Mouse (Mus musculus): ENCODE data around the gene Auts2. TPM values are rescaled to one million over a fixed set of nuclear protein-coding genes. Genes with fewer than 3 reads are reported as not detected.

Gene Auts2
- total and polyA plus RNA-seq, 3 experiments: not detected

- in situ Hi-C loops (cut with MboI; ENCODE audit: low pct_ligation_motif_present, low pct_unique_long_range_greater_than_20kb, low sequenced_read_pairs) (no loop called here), dilution Hi-C loops (cut with MboI; ENCODE audit: extremely low pct_ligation_motif_present, extremely low pct_unique_long_range_greater_than_20kb, low sequenced_read_pairs) (no loop called here)
- no peak for DNase-seq (ENCODE audit: extremely low read depth)
- Histone ChIP-seq H3K4me2 (ENCODE audit: insufficient read depth, low read depth, poor library complexity, severe bottlenecking) (no peak overlapping the region), H3K9me3 (replicated peaks; ENCODE audit: low read length) (peaks cover 57% of the 10 kb centered on the region), H3K4me1 (ENCODE audit: control insufficient read depth in 1 of 2, insufficient read depth in 2 of 2) (no peaks in the 10 kb centered on the region), H3K27me3 (replicated peaks) (no peaks in the 10 kb centered on the region), H3K27ac (ENCODE audit: insufficient read depth, low read depth) (no peak overlapping the region), H3K9ac (ENCODE audit: insufficient read depth, low read depth) (no peak overlapping the region), H3K4me3 (replicated peaks in 1 of 3; ENCODE audit: low read depth in 2 of 3, low read length in 2 of 3, poor library complexity in 1 of 3) (no peak overlapping the region), H3K79me2 (replicated peaks; ENCODE audit: control insufficient read depth, extremely low read depth, insufficient read depth, poor library complexity, severe bottlenecking) (no peaks in the 10 kb centered on the region), H3K36me3 (replicated peaks in 1 of 2; ENCODE audit: control insufficient read depth in 1 of 2, insufficient read depth in 1 of 2, low read length in 1 of 2) (no peaks in the 10 kb centered on the region)
- no peak for TF ChIP-seq JUN (IDR thresholded peaks at IDR 0.05; ENCODE audit: insufficient read depth, low read depth, low read length)
- no peak for TF ChIP-seq E2F4 (IDR thresholded peaks at IDR 0.05; ENCODE audit: insufficient replicate concordance, low read depth, low read length)
- TF ChIP-seq CTCF (conservative IDR thresholded peaks at IDR 0.05 in 1 of 2, IDR thresholded peaks at IDR 0.05 in 1 of 2; ENCODE audit: low read depth in 2 of 2, low read length in 2 of 2): no peak
- no peak for TF ChIP-seq SIN3A (IDR thresholded peaks at IDR 0.05; ENCODE audit: low read length)
- no peak for TF ChIP-seq KAT2A (IDR thresholded peaks at IDR 0.05; ENCODE audit: insufficient replicate concordance, low read length)
- no peak for TF ChIP-seq CHD2 (IDR thresholded peaks at IDR 0.05; ENCODE audit: low read length)
- TF ChIP-seq MAFK (IDR thresholded peaks at IDR 0.05; ENCODE audit: insufficient replicate concordance, low read length): no peak
- TF ChIP-seq MAX (IDR thresholded peaks at IDR 0.05; ENCODE audit: low read length): no peak
- TF ChIP-seq ZC3H11A (IDR thresholded peaks at IDR 0.05; ENCODE audit: low read depth, low read length): no peak
- no peak for TF ChIP-seq ZNF384 (IDR thresholded peaks at IDR 0.05; ENCODE audit: low read depth, low read length)
- no peak for TF ChIP-seq RAD21 (IDR thresholded peaks at IDR 0.05; ENCODE audit: low read depth, low read length)
- TF ChIP-seq MYC (IDR thresholded peaks at IDR 0.05; ENCODE audit: low read depth, low read length): no peak
- TF ChIP-seq TBP (conservative IDR thresholded peaks at IDR 0.05; ENCODE audit: low read depth, low read length): no peak
- no peak for TF ChIP-seq RCOR1 (conservative IDR thresholded peaks at IDR 0.05; ENCODE audit: low read depth, low read length)
- no peak for TF ChIP-seq ZKSCAN1 (IDR thresholded peaks at IDR 0.05; ENCODE audit: borderline replicate concordance, low read depth, low read length)
These were observed 63.8 kb downstream of the Auts2 start for GRCm38 (mm10) chr5:132479227-132479857.

GRCm38 (mm10) chr5:132477533-132477932, 65.6 kb downstream of the Auts2 start:
- H3K36me3 ChIP-seq (replicated peaks in 1 of 2; ENCODE audit: control insufficient read depth in 1 of 2, insufficient read depth in 1 of 2, low read length in 1 of 2): no peaks in the 10 kb centered on the region
- DNase-seq (ENCODE audit: extremely low read depth): no peak
- dilution Hi-C loops (cut with MboI; ENCODE audit: extremely low pct_ligation_motif_present, extremely low pct_unique_long_range_greater_than_20kb, low sequenced_read_pairs): no loop called here

More at GRCm38 (mm10) chr5:132477533-132477932, 65.6 kb downstream of the Auts2 start:
- Histone ChIP-seq H3K9ac (ENCODE audit: insufficient read depth, low read depth) (no peak overlapping the region), H3K79me2 (replicated peaks; ENCODE audit: control insufficient read depth, extremely low read depth, insufficient read depth, poor library complexity, severe bottlenecking) (no peaks in the 10 kb centered on the region), H3K4me2 (ENCODE audit: insufficient read depth, low read depth, poor library complexity, severe bottlenecking) (no peak overlapping the region), H3K27me3 (replicated peaks) (no peaks in the 10 kb centered on the region), H3K27ac (ENCODE audit: insufficient read depth, low read depth) (no peak overlapping the region), H3K9me3 (replicated peaks; ENCODE audit: low read length) (peaks cover 55% of the 10 kb centered on the region), H3K4me1 (ENCODE audit: control insufficient read depth in 1 of 2, insufficient read depth in 2 of 2) (no peaks in the 10 kb centered on the region), H3K4me3 (replicated peaks in 1 of 3; ENCODE audit: low read depth in 2 of 3, low read length in 2 of 3, poor library complexity in 1 of 3) (no peak overlapping the region)
- TF ChIP-seq USF2 (conservative IDR thresholded peaks at IDR 0.05; ENCODE audit: low read depth, low read length) (no peak), JUND (conservative IDR thresholded peaks at IDR 0.05; ENCODE audit: low read depth, low read length) (no peak), MYC (IDR thresholded peaks at IDR 0.05; ENCODE audit: low read depth, low read length) (no peak), SMC3 (IDR thresholded peaks at IDR 0.05; ENCODE audit: low read depth, low read length) (no peak), RCOR1 (conservative IDR thresholded peaks at IDR 0.05; ENCODE audit: low read depth, low read length) (no peak), ZMIZ1 (IDR thresholded peaks at IDR 0.05; ENCODE audit: low read depth, low read length) (no peak), ZKSCAN1 (IDR thresholded peaks at IDR 0.05; ENCODE audit: borderline replicate concordance, low read depth, low read length) (no peak), IRF4 (IDR thresholded peaks at IDR 0.05; ENCODE audit: low read depth, low read length) (no peak), JUN (IDR thresholded peaks at IDR 0.05; ENCODE audit: insufficient read depth, low read depth, low read length) (no peak), KAT2A (IDR thresholded peaks at IDR 0.05; ENCODE audit: insufficient replicate concordance, low read length) (no peak), ZNF384 (IDR thresholded peaks at IDR 0.05; ENCODE audit: low read depth, low read length) (no peak), ZC3H11A (IDR thresholded peaks at IDR 0.05; ENCODE audit: low read depth, low read length) (no peak), PAX5 (IDR thresholded peaks at IDR 0.05; ENCODE audit: low read length) (no peak), MAX (IDR thresholded peaks at IDR 0.05; ENCODE audit: low read length) (no peak), MAFK (IDR thresholded peaks at IDR 0.05; ENCODE audit: insufficient replicate concordance, low read length) (no peak)
- in situ Hi-C loops (cut with MboI; ENCODE audit: low pct_ligation_motif_present, low pct_unique_long_range_greater_than_20kb, low sequenced_read_pairs): no loop called here

Data from CH12.LX (cell line).